9 mouse cellular contexts compared by ENCODE assay signal in genomic region chr5:36958837-36959236, GRCm38 (mm10). TPM values are rescaled to one million over a fixed set of nuclear protein-coding genes. Genes with fewer than 3 reads are reported as not detected.
DNase-seq lines count a peak whose midpoint lies in the region; ATAC-seq and TF ChIP-seq lines count a peak whose summit lies in the region.
"Had no signal": no experiment of that assay in that cellular context is flagged by ENCODE, and none has a peak within 500 bp of the region (broad histone marks: within the 10 kb centered on the region; RNA-seq: fewer than 3 reads in every experiment).

No protein-coding gene starts in this region.

- ATAC-seq in Patski: peak; percentile 67
- peak; percentile 89 for ATAC-seq in common myeloid progenitor, adult 5-6 weeks (replicated peaks; ENCODE audit: low read depth, poor library complexity, severe bottlenecking)
- ATAC-seq in megakaryocyte-erythroid progenitor cell, adult 5-6 weeks (replicated peaks; ENCODE audit: low FRiP score, low TSS enrichment, poor library complexity, severe bottlenecking): peak; percentile 77

- no peaks in the 10 kb centered on the region for H3K27me3 ChIP-seq in Patski
- H3K27me3 ChIP-seq: limb, embryonic 13.5 days had no signal

- TF ChIP-seq CTCF in Patski (IDR thresholded peaks at IDR 0.05): no peak
- peak; percentile 80 for TF ChIP-seq CTCF in layer of hippocampus, adult 2 months (conservative IDR thresholded peaks at IDR 0.05)

- H3K27ac ChIP-seq in layer of hippocampus, adult 2 months: no peak overlapping the region
- H3K27ac ChIP-seq: limb, embryonic 13.5 days had no signal

- CTCF ChIA-PET in Patski (lab: Charles Lee): interaction anchor here (0.6 to 11.5 kb wide), 20 partner anchors 9 to 188 kb away, joined by 3 to 157 read pairs (median 5); partner anchors contain the start of gene Wfs1

- peak; percentile 59 for DNase-seq in gastrocnemius, adult 18-20 months (ENCODE audit: low spot score)
- DNase-seq in gastrocnemius, postnatal 25 days: no peak
- DNase-seq in Patski (ENCODE audit: low read depth, low spot score): no peak
- DNase-seq in gastrocnemius, postnatal 10 days: peak; percentile 77
- DNase-seq in layer of hippocampus, adult 2 months (ENCODE audit: low spot score in 2 of 2): peak; percentile 40 to 76
- peak; percentile 91 for DNase-seq in right cerebral cortex, postnatal 4 days

- POLR2A ChIA-PET in Patski (lab: Charles Lee): interaction anchor here (0.7 to 0.8 kb wide), 2 partner anchors 44 to 160 kb away, joined by 6 read pairs; no protein-coding TSS in a partner anchor

- in situ Hi-C loops in Patski (cut with MboI; ENCODE audit: low pct_unique_long_range_greater_than_20kb): loop anchor here (5.0 kb wide), 1 partner anchor 38 kb away; no protein-coding TSS in a partner anchor

- no peak overlapping the region for H3K4me3 ChIP-seq in layer of hippocampus, adult 2 months
- H3K4me3 ChIP-seq: limb, embryonic 13.5 days had no signal

RNA-seq across cellular contexts. Expression of gene Wfs1, which starts 30.2 kb away (rescaled TPM):
- 10 to 100 TPM; 57.7 to 80.4 TPM for total RNA-seq in gastrocnemius, adult 18-20 months (2021)
- 10 to 100 TPM; 61.1 to 73.3 TPM for total RNA-seq in gastrocnemius, postnatal 25 days (2021)
- 46.7 TPM for polyA plus RNA-seq in Patski (2021)
- total RNA-seq in common myeloid progenitor, adult 5-6 weeks (2017): 0.64 and 1.4 TPM in 2 replicates
- 10 to 100 TPM; 25.4 to 30.2 TPM for total RNA-seq in gastrocnemius, postnatal 10 days (2021)
- total RNA-seq in layer of hippocampus, adult 2 months (2021): 100 to 1,000 TPM; 133 to 144 TPM
- total RNA-seq in megakaryocyte-erythroid progenitor cell, adult 5-6 weeks (2014; fragmentation: Nextera tagmentation): 0.59 TPM in 1 of 2 replicates, not detected in the other
- total RNA-seq in megakaryocyte-erythroid progenitor cell, adult 5-6 weeks (2017): not detected in 2 replicates

Comparison
In these comparisons a context has a peak if more than half of its experiments do, and no peak if none do; other contexts are left out.
1. DNase-seq: peak in gastrocnemius, adult 18-20 months (single experiment), gastrocnemius, postnatal 10 days (single experiment), layer of hippocampus, adult 2 months (2 of 2) and right cerebral cortex, postnatal 4 days (single experiment); none in gastrocnemius, postnatal 25 days (single experiment) and Patski (single experiment).
2. RNA of gene Wfs1, which starts 30.2 kb away (total RNA-seq): 133 to 144 TPM in layer of hippocampus, adult 2 months, 57.7 to 80.4 TPM in gastrocnemius, adult 18-20 months, 61.1 to 73.3 TPM in gastrocnemius, postnatal 25 days and 25.4 to 30.2 TPM in gastrocnemius, postnatal 10 days; 0.64 to 1.4 TPM in common myeloid progenitor, adult 5-6 weeks and 0.59 TPM in megakaryocyte-erythroid progenitor cell, adult 5-6 weeks; every median in the first group is over 10 times any median in the second.
3. Peak in every context shown above with its lines, with median percentiles within 50 percentile points of each other: ATAC-seq.